Mouse (Mus musculus): ENCODE data around the gene Tas2r102.

Tas2r102 gene

DNA sequence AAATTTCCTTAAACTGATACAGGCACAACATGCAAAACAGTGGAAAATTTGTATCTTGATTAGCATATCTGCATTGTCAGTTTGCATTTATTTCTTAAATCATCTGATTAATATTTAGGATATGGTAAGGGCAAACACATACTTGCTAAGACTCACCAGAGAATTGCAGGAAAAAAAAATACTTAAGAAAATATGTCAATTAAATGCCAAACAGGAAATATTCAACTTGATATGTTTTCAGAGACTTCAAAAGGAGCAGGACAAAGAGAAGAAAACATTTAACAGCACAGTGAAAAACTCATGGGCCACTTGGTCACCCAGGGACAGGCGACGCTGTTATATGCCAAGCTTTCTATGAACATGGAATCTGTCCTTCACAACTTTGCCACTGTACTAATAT lies at the start of gene Tas2r102:
Gene Tas2r102 (plus strand): TSS at position 301 of the 400 bp plus-strand sequence.
- no peak for DNase-seq (ENCODE audit: low read depth, low spot score)

DNA sequence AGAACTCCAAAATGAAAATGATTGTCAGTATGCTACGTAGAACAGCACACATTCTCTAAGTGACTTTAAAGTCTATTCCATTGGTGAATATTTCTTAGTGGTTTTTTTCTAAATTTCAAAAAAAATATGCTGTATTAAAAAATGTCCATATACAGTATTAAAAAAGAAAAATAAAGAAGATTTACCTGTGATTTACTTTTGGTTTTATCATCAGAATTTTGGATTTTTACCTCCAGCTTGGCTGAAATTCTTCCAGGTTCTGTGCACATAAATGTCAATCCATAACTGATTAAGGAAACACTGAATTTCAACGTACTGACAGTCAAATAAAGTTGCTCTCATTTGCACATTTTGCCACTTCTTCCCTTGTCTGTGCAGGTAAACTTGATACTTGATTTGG lies 24.0 kb upstream of the Tas2r102 start, which contains the start of gene Tas2r115:
Gene Tas2r115 (minus strand): TSS at position 101 of the 400 bp plus-strand sequence.
- no peak for DNase-seq (ENCODE audit: low read depth, low spot score)

DNA sequence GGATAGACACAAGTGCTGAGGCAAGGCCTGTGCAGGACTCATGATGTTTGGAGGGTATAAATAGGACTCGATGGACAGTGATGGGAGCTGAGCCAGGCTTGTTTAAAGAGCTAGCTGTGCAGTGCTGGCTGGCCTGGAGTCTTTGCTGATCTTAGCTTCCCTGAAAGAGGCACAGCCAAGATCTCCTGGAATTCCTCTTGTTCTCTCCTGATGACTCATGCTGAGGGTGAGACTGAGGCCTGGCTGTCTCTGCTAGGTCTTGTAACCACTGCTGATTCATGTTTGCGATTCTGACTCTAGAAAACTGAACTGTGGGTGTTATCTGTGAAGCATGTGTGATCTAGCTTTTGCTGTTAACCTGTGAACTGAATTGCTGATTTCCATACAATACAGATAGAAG lies 11.7 kb upstream of the Tas2r102 start:
- DNase-seq (ENCODE audit: low read depth, low spot score) = no peak

DNA sequence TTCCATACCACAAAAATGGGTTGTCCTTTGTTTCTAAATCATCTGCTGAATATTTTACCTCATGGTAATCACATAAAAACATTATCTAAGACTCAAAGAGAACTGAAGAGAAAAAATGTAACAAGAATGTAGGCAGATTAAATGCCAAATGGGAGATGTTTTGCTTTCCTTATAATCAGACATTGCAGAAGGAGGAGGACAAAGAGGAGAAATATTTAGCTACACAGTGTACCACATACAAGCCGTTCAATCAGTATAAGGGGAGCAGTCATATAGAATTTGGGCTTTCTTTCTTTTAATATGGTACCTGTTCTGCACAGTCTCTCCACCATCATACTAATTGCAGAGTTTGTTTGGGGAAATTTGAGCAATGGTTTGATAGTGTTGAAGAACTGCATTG lies 7.5 kb upstream of the Tas2r102 start, which contains the start of gene Tas2r124:
Gene Tas2r124 (plus strand): TSS at position 301 of the 400 bp plus-strand sequence.
- no peak for DNase-seq (ENCODE audit: low read depth, low spot score)

DNA sequence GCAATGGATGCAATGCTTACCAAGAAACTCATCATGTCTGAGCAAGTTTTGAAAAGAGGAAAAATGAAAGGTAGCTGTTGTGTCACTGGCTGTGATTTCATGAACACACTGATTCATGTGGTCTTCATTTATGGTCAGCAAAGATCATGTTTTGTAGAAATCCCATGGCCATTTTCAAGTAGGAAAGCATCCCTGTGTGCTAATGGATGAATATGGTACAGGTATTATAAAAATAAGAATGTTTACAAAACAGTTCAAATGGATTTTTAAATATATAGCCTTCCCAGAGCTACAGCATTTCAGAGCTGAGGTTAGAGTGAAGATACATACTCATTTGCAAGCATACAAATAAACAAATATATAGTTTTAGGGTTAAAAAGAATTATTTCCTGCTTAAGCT lies 16.1 kb downstream of the Tas2r102 start, which contains the start of gene Tas2r136:
Gene Tas2r136 (minus strand): TSS at position 101 of the 400 bp plus-strand sequence.
- DNase-seq (ENCODE audit: low read depth, low spot score) = no peak

DNA sequence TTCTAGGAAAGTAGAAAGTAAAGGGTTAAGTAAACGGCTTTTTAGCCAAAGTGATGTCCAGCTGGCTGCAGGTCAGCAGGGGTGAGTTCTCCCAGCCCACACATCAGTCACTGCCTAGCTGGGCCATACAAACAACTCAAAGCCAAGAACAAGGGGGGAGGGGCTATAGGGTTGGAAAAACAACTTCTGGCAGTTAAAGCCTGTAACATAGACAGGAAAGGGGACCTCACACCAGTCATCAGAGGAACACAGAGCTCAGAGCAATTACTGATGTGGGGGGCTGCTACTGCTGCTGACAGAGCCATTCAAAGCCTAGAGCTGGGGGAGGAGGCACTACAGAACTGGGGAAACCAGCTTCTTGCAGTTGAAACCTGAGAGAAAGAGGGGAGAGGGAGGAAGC lies 33.5 kb downstream of the Tas2r102 start:
- DNase-seq (ENCODE audit: low read depth, low spot score) = no peak

DNA sequence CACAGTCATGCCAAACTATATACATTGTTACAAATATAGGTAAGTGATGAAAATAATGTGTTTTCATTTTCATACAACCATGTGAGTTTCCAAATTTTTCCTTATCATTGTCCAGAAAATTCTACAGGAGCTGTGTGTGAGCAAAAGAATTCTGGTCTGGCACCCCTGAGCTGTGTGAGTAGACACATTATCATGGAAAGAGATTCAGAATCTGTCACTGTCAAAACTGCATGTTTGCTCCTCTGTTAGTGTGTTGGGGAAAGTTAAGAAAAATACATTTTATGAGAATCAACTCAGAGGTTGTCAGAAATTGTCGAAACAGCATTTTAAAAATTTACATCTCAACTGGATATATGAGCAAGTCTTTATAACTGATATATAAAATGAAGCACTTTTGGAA lies 40.6 kb downstream of the Tas2r102 start, which contains the start of gene Tas2r117:
Gene Tas2r117 (plus strand): TSS at position 301 of the 400 bp plus-strand sequence.
- no peak for DNase-seq (ENCODE audit: low read depth, low spot score)
